Mouse (Mus musculus) megakaryocyte-erythroid progenitor cell, adult 5-6 weeks (primary cell): ENCODE measurements at regions not wholly inside any gene's neighbourhood (a gene's known extent, or its start where the extent isn't known, plus 50 kb on each side); places are given as distances from the start of the nearest gene placed in this dataset.
"Not testable (repeated sequence)": the region's sequence is repeated elsewhere in the genome, so short reads cannot be mapped to it uniquely, and the experiment has no call there.

Experiments
- ATAC-seq: replicated peaks from 2 replicates; pipeline ENCODE4 v1.8.0; 2016; ENCODE audit warnings: mild to moderate bottlenecking, inconsistent platforms; ENCODE audit not compliant: severe bottlenecking, poor library complexity, low FRiP score, low TSS enrichment

- no peak for ATAC-seq
These were observed 194.6 kb upstream of the Daam1 start for GRCm38 (mm10) chr12:71636300-71636699.

GRCm38 (mm10) chr12:71637248-71637647 lies 193.6 kb upstream of the Daam1 start:
- ATAC-seq: no peak

GRCm38 (mm10) chr12:71638246-71638645 lies 192.6 kb upstream of the Daam1 start:
- ATAC-seq: no peak

- ATAC-seq: no peak
These were observed 190.8 kb upstream of the Daam1 start for GRCm38 (mm10) chr12:71640058-71640501.

GRCm38 (mm10) chr12:71641486-71641885 lies 189.4 kb upstream of the Daam1 start:
- ATAC-seq: no peak

GRCm38 (mm10) chr12:71642797-71643337 lies 188.0 kb upstream of the Daam1 start:
- ATAC-seq: no peak

- no peak for ATAC-seq
These were observed 179.6 kb upstream of the Daam1 start for GRCm38 (mm10) chr12:71651251-71651650.

- no peak for ATAC-seq
These were observed 137.4 kb upstream of the Daam1 start for GRCm38 (mm10) chr12:71693346-71694038.

GRCm38 (mm10) chr12:71701753-71702152 lies 129.1 kb upstream of the Daam1 start:
- ATAC-seq: no peak

- no peak for ATAC-seq
These were observed 128.7 kb upstream of the Daam1 start for GRCm38 (mm10) chr12:71702181-71702580.

- no peak for ATAC-seq
These were observed 127.6 kb upstream of the Daam1 start for GRCm38 (mm10) chr12:71703146-71703902.

GRCm38 (mm10) chr12:71704431-71704830 lies 126.4 kb upstream of the Daam1 start:
- peak; percentile 68; the same call in 1 of the 2 replicates for ATAC-seq

- ATAC-seq: peak; percentile 69; the same call in 1 of the 2 replicates
These were observed 123.0 kb upstream of the Daam1 start for GRCm38 (mm10) chr12:71707727-71708369.

GRCm38 (mm10) chr12:71714606-71715005 lies 116.3 kb upstream of the Daam1 start:
- no peak for ATAC-seq

GRCm38 (mm10) chr12:71718412-71718811 lies 112.5 kb upstream of the Daam1 start:
- not testable (repeated sequence) for ATAC-seq

- ATAC-seq: no peak
These were observed 112.0 kb upstream of the Daam1 start for GRCm38 (mm10) chr12:71718911-71719310.

GRCm38 (mm10) chr12:71725140-71725539 lies 105.7 kb upstream of the Daam1 start:
- no peak for ATAC-seq

GRCm38 (mm10) chr12:71725713-71726336 lies 105.1 kb upstream of the Daam1 start:
- no peak for ATAC-seq

GRCm38 (mm10) chr12:71743345-71743744 lies 87.5 kb upstream of the Daam1 start:
- ATAC-seq: no peak

- ATAC-seq: no peak
These were observed 84.9 kb upstream of the Daam1 start for GRCm38 (mm10) chr12:71746011-71746410.
